Mouse (Mus musculus): ENCODE data around the gene Lrp8.

Gene Lrp8

DNA sequence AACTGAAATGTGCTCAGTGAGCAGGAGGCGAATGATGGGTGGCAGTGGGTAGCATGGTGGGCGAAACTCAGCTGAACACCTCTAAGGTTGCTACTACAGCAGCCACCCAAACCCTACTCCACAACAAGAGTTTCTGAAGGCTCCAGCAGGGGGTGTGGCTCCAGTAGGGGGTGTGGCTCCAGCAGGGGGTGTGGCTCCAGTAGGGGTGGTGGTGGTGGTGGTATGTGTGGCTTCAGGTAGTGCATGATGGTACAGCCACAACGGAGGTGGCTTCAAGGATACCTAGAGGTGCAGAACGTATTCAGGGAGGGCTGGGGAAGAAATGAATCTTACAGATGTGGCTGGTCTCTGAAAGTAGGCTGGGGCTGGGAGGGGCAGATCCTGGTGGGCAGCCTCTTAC is 5.7 kb downstream of the Lrp8 start:
- DNase-seq (ENCODE audit: low read depth, low spot score), result no peak

DNA sequence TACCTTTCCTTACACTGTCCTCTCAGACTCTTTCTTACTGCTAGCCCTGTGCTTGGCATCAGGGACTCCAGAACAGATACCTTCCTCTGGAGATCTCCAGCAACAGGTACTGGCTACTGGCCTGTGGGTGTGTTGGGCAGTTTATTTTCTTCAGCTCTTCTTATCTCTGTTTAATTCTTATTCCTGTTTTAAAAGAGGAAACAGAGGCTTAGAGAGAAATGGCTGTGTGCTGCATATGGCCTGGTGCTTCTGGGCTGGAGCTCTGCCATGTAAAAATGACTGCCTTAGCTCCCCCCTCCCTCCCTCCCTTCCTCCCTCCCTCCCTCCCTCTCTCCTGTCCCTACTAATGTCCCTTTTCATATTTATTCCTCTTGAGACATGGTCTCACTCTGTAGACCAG is 6.6 kb downstream of the Lrp8 start:
- no peak for DNase-seq (ENCODE audit: low read depth, low spot score)

DNA sequence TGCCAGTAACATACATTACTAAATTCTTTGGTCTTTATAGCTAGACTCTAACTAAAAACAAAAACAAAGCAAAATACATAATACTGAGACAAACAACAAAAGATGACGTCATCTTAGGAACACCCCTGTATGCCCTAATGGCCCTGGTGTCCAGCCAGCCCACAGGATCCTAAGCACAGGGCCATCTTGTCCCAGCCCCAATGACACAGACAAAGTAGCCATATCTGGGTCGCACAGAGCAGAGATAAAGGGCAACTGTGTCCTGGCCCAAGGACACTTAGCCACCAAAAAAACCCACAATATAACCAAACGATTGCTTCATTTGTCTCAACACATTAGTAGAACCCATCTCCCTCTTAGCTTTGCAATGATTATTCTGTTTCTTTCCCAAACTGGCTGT is 8.9 kb downstream of the Lrp8 start:
- DNase-seq (ENCODE audit: low read depth, low spot score), result no peak

DNA sequence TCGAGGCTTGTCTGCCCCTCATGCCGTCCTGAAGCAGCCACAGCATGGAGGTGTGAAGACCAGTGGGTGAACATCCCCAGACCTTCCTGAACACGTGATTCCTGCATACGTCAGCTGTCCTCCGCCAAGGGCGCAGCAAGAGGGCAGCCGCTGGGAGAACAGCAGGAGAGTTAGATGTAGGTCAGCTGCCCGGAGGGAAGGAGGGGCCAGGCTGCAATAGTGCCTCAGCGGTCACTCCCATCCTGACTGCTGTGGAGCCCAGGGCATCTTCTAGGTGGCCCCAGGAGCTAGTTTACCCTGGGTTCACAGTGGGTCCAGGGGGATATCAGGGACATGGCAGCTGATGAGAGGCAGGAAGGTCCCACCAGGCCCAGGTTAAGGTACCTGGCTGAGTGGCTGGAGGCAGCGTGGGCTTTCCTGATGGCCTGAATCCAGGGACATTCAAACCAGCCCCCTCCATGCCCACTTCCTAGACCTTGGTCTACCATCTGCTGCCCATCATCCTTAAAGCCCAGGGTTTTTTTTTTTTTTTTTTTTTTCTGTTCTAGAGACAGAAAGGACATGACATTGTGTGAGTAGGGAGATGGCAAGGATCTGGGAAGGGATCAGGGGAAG is 9.8 kb downstream of the Lrp8 start:
- DNase-seq (ENCODE audit: low read depth, low spot score), result no peak

DNA sequence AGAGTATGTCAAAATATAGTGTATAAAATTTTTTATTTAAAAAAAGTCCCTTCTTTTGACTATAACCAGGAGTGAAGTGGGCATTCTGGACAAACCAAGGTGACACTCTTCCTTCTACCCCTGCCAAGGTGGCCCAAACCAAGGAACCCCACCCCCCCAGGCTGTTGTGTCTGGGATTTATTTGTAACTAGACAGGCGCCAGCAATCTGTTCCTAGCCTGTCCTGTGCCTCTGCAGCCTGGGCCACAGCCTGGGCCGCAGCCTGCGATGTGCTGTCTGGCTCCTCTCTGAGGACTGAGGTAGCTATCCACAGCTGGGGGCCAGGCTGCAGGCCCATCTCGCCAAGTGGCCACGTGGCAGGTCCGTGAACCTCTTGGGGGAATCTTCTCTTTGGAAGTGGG is 10.3 kb downstream of the Lrp8 start:
- no peak for DNase-seq (ENCODE audit: low read depth, low spot score)

DNA sequence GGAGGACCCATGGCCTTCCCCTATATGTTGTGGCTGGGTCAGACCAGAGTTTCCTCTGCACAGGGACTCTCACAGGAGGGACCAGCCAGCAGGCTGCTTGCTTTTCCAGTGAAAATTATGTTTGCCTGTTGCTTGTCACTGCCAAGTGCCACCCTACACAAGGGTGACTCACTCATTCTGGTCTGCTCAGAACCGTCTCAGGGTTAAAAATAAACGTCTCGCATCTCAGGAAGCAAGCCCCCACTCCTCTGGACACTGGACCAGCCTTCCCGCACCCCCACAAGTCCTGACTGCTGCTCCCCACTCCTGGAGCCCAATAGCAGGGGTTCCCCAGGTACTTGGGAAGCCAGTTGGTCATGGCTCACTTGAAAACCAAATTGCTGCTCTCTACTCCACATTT is 14.4 kb downstream of the Lrp8 start:
- DNase-seq (ENCODE audit: low read depth, low spot score), result no peak

DNA sequence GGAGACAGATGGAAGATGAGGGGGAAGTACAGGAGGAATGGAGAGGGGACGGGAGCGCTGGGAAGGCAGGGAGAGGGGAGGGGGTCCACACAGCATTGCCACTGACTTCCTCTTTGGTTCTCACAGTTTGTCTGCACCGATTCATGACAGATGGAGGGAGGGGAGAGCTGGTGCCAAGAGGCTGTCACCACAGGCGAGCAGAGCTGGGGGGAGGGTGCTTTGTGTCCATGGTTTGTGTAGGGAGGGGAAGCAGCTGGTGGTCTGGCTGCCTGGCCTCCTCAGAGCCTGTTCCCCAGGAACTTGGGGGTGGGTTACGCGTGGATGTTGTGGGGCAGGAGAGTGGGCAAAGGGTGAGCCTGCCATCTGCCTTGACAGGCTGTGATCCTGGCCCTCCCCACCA is 15.4 kb downstream of the Lrp8 start:
- no peak for DNase-seq (ENCODE audit: low read depth, low spot score)

DNA sequence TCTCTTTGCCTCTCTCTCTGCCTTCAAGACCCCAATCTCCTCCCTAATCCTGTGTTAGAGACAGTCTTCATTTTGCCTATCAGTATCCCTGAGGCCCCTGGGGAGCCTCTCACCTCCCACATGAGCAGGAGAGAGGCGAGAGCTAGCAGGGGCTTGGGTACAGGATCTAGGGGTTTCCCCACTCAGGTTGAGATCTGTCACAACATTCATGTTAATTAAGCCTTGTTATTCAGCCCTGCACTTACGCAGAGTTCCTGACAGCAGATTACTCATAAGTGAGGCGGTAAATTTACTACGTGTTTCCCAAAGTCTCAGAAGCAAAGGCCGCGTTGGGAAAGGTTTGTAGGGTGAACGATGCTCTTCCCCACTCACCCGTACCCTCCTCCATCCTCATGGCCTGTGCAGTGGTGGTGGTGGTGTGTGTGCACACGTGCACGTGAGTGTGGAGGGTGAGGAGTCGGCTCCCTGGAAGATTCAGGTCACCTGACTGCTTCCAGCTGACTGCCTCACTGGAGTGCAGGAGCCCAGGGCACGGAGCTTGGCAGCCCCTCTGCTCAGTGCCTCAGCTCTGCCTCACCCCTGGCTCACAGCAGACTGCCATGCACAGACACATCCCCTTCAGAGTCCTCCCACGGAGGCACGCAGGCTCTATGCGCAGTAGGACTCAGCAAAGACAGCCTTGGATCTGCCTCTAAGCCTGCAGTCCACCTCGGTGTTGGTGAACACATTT is 18.1 kb downstream of the Lrp8 start:
- no peak for DNase-seq (ENCODE audit: low read depth, low spot score)

DNA sequence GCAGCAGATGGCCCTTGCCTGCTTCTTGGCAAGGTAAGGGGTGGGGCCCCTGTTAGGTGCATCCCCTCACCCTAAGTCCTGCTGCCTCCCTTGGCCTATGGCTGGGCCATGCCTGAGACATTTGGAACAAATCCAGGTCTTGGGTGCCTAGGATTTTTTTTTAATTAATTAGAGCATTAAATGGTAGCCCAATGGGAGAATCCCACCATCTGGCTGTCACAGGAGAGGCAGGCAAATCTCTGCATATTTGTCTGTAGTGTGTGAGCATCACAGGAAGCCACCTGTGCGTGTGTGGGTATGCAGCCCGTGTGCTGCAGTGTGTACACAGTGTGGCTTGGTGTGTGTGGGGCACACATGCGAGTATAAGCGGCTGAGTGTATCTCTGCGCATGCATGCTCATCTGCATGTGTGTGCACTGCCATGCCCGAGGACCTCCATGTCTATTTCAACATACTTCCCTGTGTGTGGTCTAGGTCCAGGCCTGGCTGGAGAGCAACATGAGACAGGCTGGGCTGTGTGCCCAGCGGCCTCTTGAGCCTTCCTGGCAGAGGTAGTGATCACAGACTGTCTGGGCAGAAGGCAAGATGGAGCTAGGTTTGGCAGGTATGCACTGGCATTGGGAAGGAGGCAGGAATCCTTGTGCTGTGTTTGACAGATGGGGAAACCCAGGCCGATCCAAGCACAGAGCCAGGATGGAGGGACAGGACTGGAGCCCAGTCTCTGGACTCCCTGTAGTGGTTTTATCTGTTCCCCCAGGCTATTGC is 19.0 kb downstream of the Lrp8 start:
- DNase-seq (ENCODE audit: low read depth, low spot score), result no peak

DNA sequence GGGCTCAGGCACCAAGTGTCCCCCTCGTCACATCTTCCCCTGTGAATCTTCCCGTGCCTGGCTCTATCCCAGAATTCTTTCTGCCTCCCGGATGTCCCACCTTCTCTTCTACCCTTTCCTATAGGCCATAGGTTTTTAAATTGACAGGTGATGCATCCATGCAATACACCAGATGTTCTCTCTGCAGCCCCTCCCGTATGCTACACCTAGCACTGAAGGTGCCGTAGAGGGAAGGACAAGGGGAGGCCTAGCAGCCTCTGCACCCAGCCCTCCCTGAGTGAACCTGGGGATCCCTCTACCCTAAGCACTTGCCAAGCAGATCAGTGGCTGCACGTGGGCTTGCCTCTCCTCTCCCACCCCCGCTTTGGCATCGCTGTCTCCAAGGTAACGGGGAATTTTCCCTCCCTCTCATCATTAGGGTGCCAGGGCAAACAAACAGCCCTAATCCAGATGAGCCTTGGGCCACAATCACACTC is 20.9 kb downstream of the Lrp8 start:
- DNase-seq (ENCODE audit: low read depth, low spot score), result no peak

DNA sequence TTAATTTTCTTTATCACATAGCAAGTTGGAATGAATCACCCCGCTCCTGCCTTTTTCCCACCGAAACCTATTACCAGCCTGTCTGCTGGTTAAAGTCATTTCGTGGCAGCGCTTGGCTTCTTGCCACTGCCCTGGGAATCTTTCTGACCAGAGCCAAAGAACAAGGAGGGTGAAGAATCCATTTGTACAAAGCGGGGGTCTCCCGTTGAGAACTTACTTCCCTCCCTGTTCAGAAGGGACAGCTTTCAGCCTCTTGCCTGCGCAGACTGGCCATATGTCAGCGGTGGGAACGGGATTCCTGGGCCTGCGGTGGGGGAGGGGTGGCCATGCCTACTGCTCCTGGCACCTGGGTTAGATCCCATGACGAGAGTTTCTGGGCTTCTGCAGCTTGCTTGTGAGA is 21.4 kb downstream of the Lrp8 start:
- no peak for DNase-seq (ENCODE audit: low read depth, low spot score)

DNA sequence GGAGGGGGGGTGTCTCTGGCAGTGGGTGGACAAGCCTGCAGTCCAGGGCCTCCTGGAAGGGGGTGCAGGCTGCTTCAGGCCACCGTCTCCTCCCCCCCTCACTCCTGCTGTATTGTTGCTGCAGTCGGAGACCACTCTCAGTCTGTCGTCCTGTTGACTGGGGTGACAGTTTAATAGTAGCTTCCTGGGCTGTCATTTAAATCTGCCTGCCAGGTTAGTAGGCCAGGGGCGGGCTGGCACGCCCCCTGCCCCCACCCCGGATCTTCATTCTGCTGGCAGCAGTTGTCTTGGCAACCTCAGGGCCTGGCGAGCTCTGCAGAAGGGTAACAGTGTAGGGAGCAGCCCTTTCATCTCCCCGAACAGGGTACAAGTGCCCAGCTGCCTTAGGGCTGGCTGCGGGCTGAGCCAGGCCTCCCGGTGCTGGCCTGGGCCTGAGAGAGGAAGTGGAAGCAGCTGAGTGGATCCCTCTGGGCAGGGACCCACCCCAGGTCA is 26.7 kb downstream of the Lrp8 start:
- no peak for DNase-seq (ENCODE audit: low read depth, low spot score)

DNA sequence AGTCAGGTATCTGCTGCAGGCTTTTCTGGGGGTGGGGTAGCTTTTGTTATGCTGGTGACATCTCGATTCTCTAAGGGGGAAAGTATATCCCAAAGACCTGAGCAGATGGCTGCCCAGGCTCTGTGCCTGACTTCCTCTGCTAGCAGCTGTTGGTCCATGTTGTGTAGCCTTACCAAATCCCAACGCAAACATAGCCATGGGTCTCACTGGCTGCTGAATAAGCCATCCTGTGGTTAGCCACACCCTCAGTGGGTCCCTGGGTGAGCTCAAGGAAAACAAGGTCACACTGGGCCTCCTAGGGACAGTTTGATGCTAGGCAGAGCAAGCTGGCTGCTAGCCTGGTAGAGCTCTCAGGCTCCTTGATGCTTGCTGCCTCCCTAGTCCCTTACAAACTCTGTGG is 27.6 kb downstream of the Lrp8 start:
- no peak for DNase-seq (ENCODE audit: low read depth, low spot score)

DNA sequence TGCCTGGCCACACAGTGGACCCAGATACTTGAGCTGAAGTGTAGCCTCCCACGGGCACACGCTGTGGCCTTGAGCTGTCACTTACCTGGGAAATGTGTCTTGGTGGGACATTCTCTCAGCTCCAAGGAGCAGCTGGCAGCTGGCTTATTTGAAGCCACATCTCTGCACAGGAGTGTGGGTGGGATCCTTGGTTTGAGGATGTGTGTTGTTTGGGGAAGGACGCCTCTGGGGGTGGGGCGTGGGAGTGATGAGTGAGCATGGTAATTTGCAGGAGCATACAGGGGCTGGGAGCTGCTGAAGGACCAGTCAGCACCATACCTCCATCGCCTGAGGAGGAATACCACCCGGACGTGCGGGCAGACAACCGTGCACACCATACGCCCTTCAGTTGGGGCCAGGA is 28.1 kb downstream of the Lrp8 start:
- no peak for DNase-seq (ENCODE audit: low read depth, low spot score)

DNA sequence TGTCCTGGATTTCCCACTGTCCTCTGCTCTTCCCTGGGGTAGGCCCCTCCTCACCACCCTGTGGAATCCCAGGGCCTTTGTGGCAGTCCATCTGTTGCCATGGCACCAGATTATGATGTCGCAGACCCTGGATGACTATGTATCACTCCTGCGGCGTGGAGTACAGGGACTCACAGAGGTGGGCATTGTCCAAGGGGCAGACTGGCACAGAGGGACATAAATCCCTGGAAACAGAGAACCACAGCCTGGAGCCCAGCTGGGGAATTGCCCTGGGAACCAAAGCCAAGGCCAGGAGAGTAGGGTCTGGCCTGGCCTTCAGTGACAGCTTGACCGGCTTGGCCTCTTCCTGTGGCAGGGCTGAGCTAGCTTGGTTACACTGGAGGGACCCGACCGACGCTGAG is 28.8 kb downstream of the Lrp8 start:
- no peak for DNase-seq (ENCODE audit: low read depth, low spot score)

DNA sequence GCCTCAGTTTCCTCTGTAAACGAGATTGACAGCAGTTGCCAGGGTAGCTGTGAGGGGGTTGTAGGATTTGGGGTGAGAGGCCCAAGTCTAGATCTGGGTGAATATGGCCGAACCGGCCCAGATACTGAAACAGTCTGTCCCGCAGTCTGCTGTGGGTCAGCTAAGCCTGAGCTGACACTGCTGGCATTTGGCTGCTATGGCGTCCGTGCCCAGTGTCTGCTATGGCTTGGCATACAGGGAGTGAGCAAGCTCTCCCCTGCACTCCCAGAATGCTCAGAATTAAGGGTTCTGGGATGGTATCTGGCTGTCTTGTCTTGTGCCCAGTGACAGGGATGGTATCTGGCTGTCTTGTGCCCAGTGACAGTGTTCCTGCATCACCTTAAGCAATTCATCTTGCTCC is 29.6 kb downstream of the Lrp8 start:
- DNase-seq (ENCODE audit: low read depth, low spot score), result no peak

DNA sequence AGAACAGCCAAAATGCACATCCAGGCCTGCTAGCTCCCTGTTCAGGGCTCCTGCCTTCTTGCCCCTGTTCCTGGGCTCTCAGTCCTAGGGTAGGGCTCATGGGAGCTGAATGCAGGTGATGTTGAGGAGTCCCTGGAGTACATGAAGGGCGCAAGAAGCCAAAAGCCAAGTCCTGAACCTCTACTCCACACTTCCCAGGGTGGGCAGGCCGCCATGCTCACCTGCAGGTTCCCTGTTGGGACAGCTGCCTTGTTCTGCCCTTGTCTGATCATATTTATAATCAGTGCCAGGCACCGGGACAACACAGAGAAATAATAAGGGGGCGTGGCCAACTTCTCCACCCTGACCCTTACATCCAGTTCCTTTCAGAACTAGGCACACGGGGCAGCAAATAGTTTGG is 31.5 kb downstream of the Lrp8 start:
- DNase-seq (ENCODE audit: low read depth, low spot score), result no peak

DNA sequence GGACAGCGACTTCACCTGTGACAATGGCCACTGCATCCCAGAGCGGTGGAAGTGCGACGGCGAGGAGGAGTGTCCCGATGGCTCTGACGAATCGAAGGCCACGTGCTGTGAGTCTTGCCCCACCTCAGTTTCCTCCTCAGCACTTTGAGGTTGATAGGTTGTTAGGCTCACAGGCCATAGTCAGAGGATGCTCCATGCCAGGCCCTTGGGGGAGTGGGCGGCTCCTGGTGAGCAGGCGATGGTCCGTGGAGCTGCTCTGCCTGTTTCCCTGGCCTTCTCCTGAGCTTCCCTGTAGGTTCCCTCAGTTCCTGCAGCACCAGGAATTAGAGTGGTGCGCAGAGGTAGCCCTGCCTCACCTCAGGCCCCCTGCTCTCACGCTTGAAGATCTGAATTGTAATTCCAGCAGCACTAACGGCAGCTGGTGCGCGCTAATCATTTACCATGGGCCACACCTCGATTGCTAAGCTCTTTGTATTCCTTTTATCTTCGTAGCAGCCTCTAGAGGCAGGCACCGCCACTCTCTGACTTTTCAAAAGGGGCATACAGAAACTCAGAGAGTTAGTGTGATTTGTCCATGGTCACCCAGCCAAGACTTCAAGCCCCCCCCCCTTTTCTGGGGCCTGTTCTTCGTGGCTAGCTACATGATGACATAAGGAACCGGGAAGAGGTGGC is 32.7 kb downstream of the Lrp8 start:
- DNase-seq (ENCODE audit: low read depth, low spot score), result no peak

DNA sequence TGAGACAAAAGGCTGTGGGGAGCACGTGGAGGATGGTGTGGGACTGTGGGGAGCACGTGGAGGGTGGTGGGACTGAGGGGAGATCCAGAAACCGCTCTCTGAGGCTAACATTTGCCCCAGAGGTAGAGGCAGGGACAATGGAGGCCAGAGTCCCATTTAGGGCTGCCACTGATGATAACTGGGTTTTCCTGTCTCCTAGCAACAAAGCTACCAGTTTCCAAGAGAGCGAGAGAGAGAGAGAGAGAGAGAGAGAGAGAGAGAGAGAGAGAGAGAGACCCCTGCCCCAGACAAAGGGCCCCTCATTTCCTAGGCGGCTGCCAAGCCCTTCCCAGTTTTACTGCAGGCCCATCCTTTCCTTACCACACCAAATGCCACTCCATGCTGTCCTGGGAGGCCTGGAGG is 33.4 kb downstream of the Lrp8 start:
- no peak for DNase-seq (ENCODE audit: low read depth, low spot score)

DNA sequence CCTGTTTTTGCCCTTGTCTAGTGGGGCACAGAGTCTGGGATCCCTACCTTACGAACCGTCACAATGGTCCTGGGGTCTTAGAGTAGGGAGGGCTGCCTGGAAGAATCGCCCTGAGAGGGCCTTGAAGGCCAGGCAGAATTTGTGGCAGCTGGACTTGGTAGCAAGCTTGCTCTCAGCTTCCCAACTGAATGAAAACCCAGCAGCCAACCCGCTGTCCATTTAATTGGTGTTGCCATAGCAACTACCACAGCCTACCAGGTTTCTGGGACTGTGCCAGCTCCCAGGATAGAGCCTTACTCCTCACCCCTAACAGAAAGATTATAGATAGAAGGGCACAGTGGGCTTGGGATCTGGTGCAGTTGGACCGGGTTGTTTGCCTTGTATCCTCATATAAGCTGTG is 34.7 kb downstream of the Lrp8 start:
- no peak for DNase-seq (ENCODE audit: low read depth, low spot score)

DNA sequence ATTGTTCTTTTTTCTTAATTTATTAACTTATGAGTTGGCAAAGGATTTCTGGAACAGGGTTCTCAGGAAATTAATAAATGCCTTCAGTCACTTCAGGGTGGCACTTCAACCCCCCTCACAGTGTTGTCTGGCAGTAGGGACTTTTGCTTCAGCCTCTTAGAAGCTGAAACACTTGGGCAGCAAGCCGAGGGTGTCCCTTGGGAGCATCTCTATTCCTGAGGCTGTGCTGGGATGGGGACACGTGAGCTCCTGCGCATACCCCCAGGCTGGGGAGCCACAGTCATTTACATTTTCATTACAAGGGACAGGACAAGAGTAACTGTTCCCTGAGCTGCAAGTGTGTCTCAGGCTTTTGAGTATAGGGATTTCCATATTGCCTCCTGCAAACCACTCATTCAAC is 35.8 kb downstream of the Lrp8 start:
- no peak for DNase-seq (ENCODE audit: low read depth, low spot score)

DNA sequence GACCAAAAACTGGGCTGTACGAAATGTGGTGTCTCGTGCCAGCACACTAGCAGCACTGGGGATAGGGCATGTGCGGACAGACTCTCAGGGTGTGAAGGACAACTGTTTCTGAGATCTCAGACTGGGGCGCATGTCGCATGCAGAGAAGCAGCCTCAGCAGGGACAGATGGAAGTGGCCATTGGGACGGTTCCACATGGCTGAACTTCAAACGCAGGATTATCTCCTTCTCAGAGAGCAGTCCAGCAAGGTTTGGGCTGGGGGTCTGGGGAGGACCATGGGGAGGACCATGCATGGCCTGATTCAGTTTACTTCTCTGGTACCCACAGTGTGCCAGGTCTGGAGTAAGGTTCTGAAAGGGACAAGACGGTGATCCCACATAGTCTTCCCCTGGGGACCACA is 41.6 kb downstream of the Lrp8 start:
- no peak for DNase-seq (ENCODE audit: low read depth, low spot score)

All from brain, embryonic 18.5 days (tissue).